Mouse (Mus musculus) midbrain, embryonic 16.5 days (tissue): ENCODE results near the gene Serpine2. TPM values are rescaled to one million over a fixed set of nuclear protein-coding genes. Genes with fewer than 3 reads are reported as not detected.

ENCODE experiments used
- polyA plus RNA-seq: library from polyadenylated mRNA; unstranded; fragments of >200 nt; fragmentation: Nextera tagmentation; extraction: Ambion mirVana; gene quantifications from 2 replicates; pipeline ENCODE4 v1.2.1, GENCODE M21; 2015

Gene Serpine2
- polyA plus RNA-seq, 1 experiment from 2014 or later: 259 TPM

Other genes starting within 250 kb of the Serpine2 start
- 0.16 TPM in 1 of 2 replicates, not detected in the other for gene Ap1s3, start 189.2 kb downstream of the Serpine2 start, polyA plus RNA-seq
- gene Mrpl44, start 85.2 kb downstream of the Serpine2 start, polyA plus RNA-seq: 41.8 and 42.9 TPM in 2 replicates
- gene Wdfy1, start 85.0 kb downstream of the Serpine2 start, polyA plus RNA-seq: 137 and 149 TPM in 2 replicates